Mouse (Mus musculus): ENCODE measurements at regions not wholly inside any gene's neighbourhood (a gene's known extent, or its start where the extent isn't known, plus 50 kb on each side); places are given as distances from the start of the nearest gene placed in this dataset.

DNA sequence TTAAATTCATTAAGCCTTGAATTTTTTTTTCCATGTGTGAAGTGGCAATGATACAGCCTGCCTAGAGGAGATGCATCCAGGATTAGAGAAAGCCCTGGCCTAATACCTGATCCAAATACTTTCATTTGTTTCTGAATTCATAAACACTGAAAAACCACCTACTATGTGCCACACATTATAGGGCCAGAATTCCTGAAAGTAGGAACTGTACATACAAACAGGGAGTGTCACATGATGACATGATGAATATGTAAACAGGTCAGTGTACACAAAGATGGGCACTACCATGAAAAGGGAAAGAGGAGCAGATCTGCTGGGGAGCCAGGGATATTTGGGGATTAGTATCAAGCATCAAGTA, 244.9 kb downstream of the Clic5 start:
- TF ChIP-seq POLR2A (IDR thresholded peaks at IDR 0.05; ENCODE audit: insufficient read depth, low read depth, low read length): no peak
- no peak for TF ChIP-seq CTCF (IDR thresholded peaks at IDR 0.05; ENCODE audit: insufficient read depth, low read depth, low read length)

Data from olfactory bulb, adult 2 months (tissue).